Mouse (Mus musculus) brain, embryonic 18.5 days (tissue): ENCODE results near the gene Rps6ka5.
A peak's percentile ranks its signal among the peaks of the same experiment; 100 is the strongest.

Source experiments
- DNase-seq: peaks from one replicate; pipeline ENCODE4 v3.0.0-alpha.2; 2012; ENCODE audit warnings: low read depth, low spot score

Rps6ka5 gene

GRCm38 (mm10) chr12:100724606-100725457 is 2.0 kb downstream of the Rps6ka5 start:
- peak; percentile 99 for DNase-seq

GRCm38 (mm10) chr12:100724182-100724581 is 2.6 kb downstream of the Rps6ka5 start:
- DNase-seq = no peak

DNA sequence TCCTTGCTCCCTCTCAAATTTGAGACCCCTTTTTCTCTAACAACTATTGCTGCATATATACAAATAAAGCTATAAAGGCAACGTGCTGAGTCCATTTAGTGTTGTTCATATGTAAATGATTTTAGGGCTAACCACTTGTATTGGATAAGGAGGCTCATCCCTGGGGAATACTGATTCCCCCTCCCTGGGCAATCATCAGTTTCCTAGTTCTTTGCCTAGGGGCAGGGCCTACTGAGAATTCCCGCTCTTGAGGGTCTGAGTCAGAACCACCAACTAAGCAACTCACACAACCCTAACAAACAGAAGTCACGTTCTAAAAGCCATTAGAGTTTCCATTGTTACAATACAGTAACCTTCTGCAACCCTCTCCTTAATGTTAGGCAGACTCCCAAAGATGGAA is 6.0 kb downstream of the Rps6ka5 start:
- no peak for DNase-seq

GRCm38 (mm10) chr12:100717446-100717845 is 9.3 kb downstream of the Rps6ka5 start:
- no peak for DNase-seq

DNA sequence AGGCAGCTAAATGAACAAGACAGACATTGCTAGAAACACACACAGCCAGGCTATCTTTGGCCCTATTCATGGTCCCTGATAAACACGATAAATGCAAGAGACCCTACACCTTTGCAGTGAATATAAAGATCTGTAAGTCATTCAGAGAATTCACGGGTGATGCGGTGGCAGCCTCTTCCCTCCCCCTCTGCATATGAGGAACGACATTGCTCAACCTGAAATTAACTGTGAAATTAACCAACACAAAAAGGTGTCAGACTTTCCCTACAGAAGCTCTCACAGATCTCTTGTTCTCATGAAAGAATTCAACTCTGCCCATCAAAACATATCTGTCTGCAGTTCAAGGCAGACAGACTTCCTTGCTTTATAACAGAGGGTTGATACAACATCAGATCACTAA is 9.8 kb downstream of the Rps6ka5 start:
- no peak for DNase-seq

GRCm38 (mm10) chr12:100711819-100712218 is 15.0 kb downstream of the Rps6ka5 start:
- DNase-seq = no peak

GRCm38 (mm10) chr12:100711116-100711691 is 15.6 kb downstream of the Rps6ka5 start:
- DNase-seq = no peak

- DNase-seq = no peak
Observed at GRCm38 (mm10) chr12:100710432-100710831, 16.4 kb downstream of the Rps6ka5 start.

DNA sequence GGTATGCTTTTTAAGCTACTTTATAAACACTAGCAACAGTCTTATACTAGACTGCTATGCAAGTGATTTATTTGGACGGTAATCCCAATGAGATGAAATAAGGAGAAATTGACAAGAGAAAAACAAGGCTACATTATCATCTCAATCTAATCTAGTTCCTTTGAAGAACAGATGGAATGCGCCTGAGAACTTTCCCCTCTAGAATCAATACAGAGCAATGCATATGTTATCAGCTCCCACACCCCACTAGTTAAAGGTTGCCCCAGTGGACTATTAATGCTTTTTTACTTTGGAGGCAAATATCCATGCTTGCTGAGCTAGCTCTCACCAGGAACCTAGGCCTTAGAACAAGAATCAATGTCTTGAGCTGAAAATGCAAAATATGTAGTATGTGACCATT is 19.5 kb downstream of the Rps6ka5 start:
- no peak for DNase-seq

DNA sequence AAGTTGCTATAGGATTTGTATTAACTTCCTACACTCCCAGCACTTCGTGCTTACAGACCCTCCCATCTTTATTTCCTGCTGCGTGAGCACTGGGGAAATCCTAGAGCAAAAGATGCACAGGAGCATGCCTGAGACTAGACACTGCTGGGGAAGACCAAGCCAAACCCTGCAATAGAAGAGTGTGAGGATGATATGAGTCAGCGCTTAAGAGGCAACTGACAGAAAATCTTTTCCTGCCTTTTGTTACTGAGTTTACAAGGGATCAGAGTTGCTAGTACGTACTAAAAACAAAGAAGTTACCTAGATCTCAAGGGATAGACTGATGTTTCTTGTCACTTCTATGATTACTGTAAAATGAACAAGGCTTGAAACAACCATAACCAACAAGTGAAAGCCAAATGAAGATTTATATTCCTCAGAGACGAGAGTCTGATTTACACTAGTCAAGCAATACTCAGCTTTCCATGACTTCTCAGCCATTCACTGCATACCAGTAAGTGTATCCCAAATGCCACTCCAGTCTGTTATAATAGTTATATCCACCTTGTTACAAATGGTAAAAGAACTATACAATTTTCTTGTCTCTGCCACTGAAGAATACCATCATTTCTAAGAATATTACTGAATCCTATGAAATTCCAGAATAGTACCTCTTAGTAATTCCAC is 21.6 kb downstream of the Rps6ka5 start:
- DNase-seq = no peak

- no peak for DNase-seq
Observed at GRCm38 (mm10) chr12:100698019-100698418, 28.8 kb downstream of the Rps6ka5 start.

- no peak for DNase-seq
Observed at GRCm38 (mm10) chr12:100696621-100697020, 30.2 kb downstream of the Rps6ka5 start.

DNA sequence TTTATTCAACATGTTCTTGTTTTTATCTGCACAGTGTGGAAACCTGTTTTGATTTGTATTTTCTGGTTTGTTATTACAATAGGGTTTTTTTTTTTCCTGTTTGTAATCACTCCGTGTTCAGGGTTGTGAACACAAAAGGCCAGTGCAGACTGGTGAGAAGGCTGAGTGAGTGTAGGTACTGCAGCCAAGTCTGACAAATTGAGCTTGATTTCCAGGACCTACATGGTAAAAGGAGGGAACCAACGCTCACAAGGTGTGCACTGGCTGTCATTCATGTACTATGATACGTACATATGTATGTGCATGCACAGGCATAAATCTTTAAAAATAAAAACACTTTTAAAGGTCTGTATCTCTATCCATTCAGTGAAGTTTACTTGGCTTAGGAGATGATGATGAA is 31.5 kb downstream of the Rps6ka5 start:
- no peak for DNase-seq

DNA sequence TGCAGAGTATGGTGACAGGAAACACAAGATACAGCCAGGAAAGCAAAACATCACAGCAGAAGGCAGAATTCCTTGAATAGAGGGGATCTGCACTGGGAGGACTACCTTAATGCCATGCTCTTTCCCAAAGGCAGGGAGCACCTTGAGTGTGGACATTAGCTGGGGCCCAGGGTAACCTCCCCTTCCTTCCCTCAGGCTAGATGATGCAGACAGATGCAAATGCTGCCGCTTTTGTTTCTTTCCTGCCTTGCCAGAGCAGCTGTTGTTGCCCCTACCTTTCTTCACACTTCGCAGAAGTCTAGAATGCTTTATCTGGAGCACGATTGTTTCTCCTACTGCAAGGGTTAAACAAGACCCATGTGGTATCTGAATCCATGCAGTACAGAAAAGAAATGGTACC is 34.6 kb downstream of the Rps6ka5 start:
- DNase-seq = no peak

- DNase-seq = no peak
Observed at GRCm38 (mm10) chr12:100690444-100690843, 36.3 kb downstream of the Rps6ka5 start.

- no peak for DNase-seq
Observed at GRCm38 (mm10) chr12:100688177-100688576, 38.6 kb downstream of the Rps6ka5 start.

DNA sequence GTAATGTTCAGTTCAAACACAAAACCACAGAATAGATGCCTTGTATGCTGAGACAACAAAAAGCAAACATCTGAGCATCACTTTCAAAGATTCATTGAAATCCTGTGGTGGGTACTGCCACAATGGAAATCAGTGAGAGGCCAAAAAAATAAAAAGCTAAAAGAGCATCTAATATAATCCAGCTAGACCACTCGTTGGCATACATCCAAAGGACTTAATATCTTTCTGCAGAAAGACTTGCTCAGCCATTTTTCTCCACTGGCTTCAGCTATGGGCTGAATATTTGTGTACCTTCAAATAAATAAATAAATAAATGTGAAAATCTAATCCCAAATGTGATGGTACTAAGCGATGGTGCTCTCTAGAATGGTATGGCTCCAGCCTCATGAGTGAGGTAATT is 39.8 kb downstream of the Rps6ka5 start:
- no peak for DNase-seq

DNA sequence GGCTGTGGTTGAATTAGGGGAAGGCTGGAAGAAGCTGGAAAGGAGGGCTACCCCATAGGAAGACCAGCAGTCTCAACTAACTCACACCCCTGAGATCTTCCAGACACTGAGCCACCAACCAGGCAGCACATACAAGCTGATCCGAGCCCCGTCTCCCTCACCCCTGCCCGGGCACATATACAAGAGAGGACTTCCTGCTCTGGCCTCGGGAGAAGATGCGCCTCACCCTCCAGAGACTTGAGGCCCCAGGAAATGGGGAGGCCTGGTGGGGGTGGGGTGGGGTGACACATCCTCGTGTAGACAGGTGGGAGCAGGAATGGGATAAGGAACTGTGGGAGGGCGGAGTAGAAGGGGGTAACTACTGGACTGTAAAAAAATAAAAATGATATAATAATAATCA is 45.0 kb downstream of the Rps6ka5 start:
- no peak for DNase-seq

DNA sequence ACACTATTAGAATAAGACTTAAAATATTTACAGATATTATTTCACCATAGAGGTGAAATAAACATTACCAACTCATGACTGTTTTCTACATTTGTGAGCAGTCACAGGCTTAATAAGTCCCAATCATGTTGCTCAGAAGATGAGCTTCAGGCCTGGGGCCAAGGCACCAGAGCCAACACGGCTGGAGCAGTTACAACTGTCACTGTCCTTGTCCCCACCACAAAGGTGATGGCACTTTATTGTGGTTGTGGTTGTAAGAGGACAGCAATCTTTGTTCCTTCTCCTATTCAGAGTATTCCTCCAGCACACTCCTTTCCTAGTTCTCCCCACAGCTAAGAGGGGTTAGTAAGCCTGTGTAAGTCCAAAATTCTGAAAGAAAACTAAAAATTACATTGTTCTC is 45.5 kb downstream of the Rps6ka5 start:
- no peak for DNase-seq

- no peak for DNase-seq
Observed at GRCm38 (mm10) chr12:100680676-100681075, 46.1 kb downstream of the Rps6ka5 start.

DNA sequence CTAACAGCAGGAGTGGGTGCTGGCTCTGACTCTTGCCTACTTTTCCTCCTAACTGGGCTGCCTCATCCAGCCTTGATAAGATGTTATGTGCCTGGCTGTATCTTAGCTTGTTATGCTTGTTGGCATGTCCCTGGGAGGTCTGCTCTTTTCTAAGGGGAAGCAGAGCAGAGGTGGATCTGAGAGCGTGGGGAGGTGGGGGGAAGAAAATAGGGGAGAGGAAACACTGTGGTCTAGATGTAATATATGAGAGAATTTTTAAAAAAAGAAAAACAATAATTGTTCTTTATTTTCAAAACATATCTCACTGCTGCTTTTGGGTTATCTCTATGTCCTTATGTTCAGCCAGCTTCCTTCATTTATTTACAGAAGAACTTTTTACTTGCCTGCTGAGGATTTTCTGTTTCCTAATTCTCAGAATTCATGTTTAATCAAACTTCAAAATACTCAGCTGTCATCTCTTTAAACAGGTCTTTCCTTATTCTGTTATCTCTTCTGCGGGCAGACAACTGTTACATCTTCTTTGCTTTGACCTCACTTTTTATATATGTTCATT is 56.1 kb downstream of the Rps6ka5 start:
- no peak for DNase-seq

GRCm38 (mm10) chr12:100665294-100665693 is 61.5 kb downstream of the Rps6ka5 start:
- DNase-seq = peak; percentile 18
